Mouse (Mus musculus) lung, adult 2 months (tissue): ENCODE measurements around the gene Pltp.

Experiments
- CTCF ChIP-seq: fragments of 200-500 bp; IDR thresholded peaks from 2 replicates; pipeline ENCODE4 v1.5.1; 2011; ENCODE audit warnings: mild to moderate bottlenecking, low read length, control low read depth; ENCODE audit not compliant: insufficient read depth
- POLR2A ChIP-seq: fragments of 200-500 bp; IDR thresholded peaks from 2 replicates; pipeline ENCODE4 v1.6.1; 2011; ENCODE audit warnings: low read depth, mild to moderate bottlenecking, control low read depth, low read length, borderline replicate concordance; ENCODE audit errors: extremely low read depth

DNA sequence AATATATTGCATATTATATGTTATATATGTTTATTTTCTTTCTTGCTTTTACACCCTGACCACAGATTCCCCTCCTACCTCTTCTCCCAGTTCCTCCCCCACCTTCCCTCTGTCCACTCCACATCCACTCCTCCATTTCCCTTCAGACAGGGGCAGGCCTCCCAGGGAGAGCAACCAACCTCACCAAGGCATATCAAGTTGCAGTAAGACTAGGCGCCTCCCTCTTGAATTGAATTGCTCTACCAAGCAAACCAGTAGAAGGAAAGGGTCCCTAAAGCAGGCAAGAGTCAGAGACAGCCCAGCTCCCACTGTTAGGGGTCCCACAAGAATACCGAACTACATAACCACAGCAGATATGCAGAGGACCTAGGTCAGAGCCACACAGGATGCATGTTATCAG lies 1.6 kb upstream of the Pltp start:
- TF ChIP-seq CTCF = no peak
- no peak for TF ChIP-seq POLR2A
